Mouse (Mus musculus) stomach, embryonic 16.5 days (tissue): ENCODE data around the gene Scaf11. TPM values are rescaled to one million over a fixed set of nuclear protein-coding genes. Genes with fewer than 3 reads are reported as not detected.

Experiments used
- ATAC-seq: fragments of 200-750 bp; cut with Nextera tagmentation; 2 replicates; pipeline ENCODE4 v1.8.0; 2017; ENCODE audit warnings: moderate number of reproducible peaks, moderate TSS enrichment; ENCODE audit not compliant: insufficient read depth, low FRiP score
- H3K27ac ChIP-seq: fragments of 300-500 bp; sonication (generic); 2 replicates; pipeline ENCODE4 v1.5.1; 2014; ENCODE audit warnings: low read length
- H3K27me3 ChIP-seq: fragments of 300-500 bp; sonication (generic); 2 replicates; pipeline ENCODE4 v1.6.1; 2014; ENCODE audit warnings: low read length, control low read depth, mixed read lengths; ENCODE audit not compliant: control insufficient read depth, insufficient read depth
- H3K36me3 ChIP-seq: fragments of 300-500 bp; sonication (generic); 2 replicates; pipeline ENCODE4 v1.6.1; 2014; ENCODE audit warnings: low read length; ENCODE audit not compliant: control insufficient read depth, insufficient read depth
- H3K4me1 ChIP-seq: fragments of 300-500 bp; sonication (generic); 2 replicates; pipeline ENCODE4 v1.6.1; 2014; ENCODE audit warnings: low read length, control low read depth, mixed read lengths; ENCODE audit not compliant: control insufficient read depth, insufficient read depth
- H3K4me2 ChIP-seq: fragments of 300-500 bp; sonication (generic); 2 replicates; pipeline ENCODE4 v1.6.1; 2014; ENCODE audit warnings: low read depth, low read length, mixed read lengths
- H3K4me3 ChIP-seq: fragments of 300-500 bp; sonication (generic); replicated peaks from 2 replicates; pipeline ENCODE4 v1.5.1; 2014; ENCODE audit warnings: mild to moderate bottlenecking, low read length
- H3K9ac ChIP-seq: fragments of 300-500 bp; sonication (generic); 2 replicates; pipeline ENCODE4 v1.6.1; 2014; ENCODE audit warnings: low read length
- H3K9me3 ChIP-seq: fragments of 300-500 bp; sonication (generic); replicated peaks from 2 replicates; pipeline ENCODE4 v1.6.1; 2016; ENCODE audit warnings: low read length, control low read depth; ENCODE audit not compliant: control insufficient read depth
- WGBS: fragments of 180-500 bp; shearing (Covaris S2); extraction: QIAGEN DNeasy Blood & Tissue Kit; methylation state at CpG from one replicate; pipeline ENCODE4 v1.1.7; 2014; 5-methylcytosine and 5-hydroxymethylcytosine counted together
- microRNA-seq: library from miRNA; unstranded; fragments of <30 nt; microRNA quantifications from one replicate; pipeline ENCODE4, GENCODE M21; 2016
- polyA plus RNA-seq: library from polyadenylated mRNA; unstranded; fragments of >200 nt; fragmentation: Nextera tagmentation; extraction: Ambion mirVana; gene quantifications from 2 replicates; pipeline ENCODE4 v1.2.1, GENCODE M21; 2015

Gene Scaf11
- polyA plus RNA-seq, 1 experiment from 2014 or later = 73.0 TPM

DNA sequence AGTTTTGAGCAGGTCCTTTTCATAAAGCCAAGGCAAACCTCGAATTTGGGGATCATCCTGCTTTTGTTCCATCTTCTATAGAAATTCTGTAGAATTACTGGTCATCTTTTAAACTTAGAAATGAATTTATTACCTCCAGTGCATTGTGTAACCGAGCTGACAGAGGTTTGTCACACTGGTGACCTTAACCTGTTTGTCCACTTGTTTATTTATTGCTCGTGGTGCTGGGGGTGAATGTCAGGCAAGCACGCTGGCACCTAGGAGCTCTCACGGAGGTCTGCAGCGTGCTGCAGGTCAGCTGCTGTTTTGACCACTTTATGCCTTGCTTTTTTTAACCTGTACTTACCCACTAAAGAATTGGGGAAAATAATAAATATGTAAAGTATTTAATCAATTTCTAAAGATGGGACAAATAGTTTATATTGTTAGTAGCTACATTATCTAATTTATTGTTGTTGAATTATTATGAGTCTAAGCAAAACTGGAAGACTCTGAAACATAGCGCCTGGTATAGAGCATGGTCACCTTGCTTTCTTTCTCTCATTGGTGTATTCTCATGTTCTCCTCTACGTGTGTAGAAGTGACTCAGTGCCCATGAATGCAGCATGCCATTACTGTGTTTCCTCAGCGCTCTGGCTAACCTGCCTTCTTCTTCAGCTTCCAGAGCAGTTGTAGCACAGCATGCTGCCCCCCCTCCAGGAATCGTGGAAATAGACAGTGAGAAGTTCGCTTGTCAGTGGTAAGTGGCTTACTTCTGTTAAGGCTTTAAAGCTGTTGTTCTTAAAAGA, 94.3 kb downstream of the Scaf11 start:
- Histone ChIP-seq H3K27ac (no peak overlapping the region), H3K4me2 (no peak overlapping the region), H3K9me3 (no peaks in the 10 kb centered on the region), H3K4me3 (no peak overlapping the region), H3K36me3 (peaks cover 30% of the 10 kb centered on the region), H3K9ac (no peak overlapping the region), H3K4me1 (no peaks in the 10 kb centered on the region), H3K27me3 (no peaks in the 10 kb centered on the region)
- 74% methylated on average over 11 of the region's 11 CpGs for WGBS
- ATAC-seq = no peak

GRCm38 (mm10) chr15:96365351-96365750, 95.3 kb downstream of the Scaf11 start:
- Histone ChIP-seq H3K9ac (no peak overlapping the region), H3K27ac (no peak overlapping the region), H3K4me3 (no peak overlapping the region), H3K9me3 (no peaks in the 10 kb centered on the region), H3K4me1 (no peaks in the 10 kb centered on the region), H3K27me3 (no peaks in the 10 kb centered on the region), H3K4me2 (no peak overlapping the region), H3K36me3 (peaks cover 20% of the 10 kb centered on the region; the same call in 1 of the 2 replicates)
- 73% methylated on average over 3 of the region's 3 CpGs for WGBS
- no peak for ATAC-seq

Small RNA genes within 50 kb of the gene (microRNA-seq; reads per million reads assigned to microRNA genes)
- gene Gm25397 = not detected

Other genes starting within 250 kb of the Scaf11 start
- gene Arid2, start 173.3 kb downstream of the Scaf11 start, polyA plus RNA-seq = 17.1 and 19.7 TPM in 2 replicates
- 55.6 and 58.0 TPM in 2 replicates for gene Slc38a1, start 182.1 kb upstream of the Scaf11 start, polyA plus RNA-seq
- 132 and 133 TPM in 2 replicates for gene Slc38a2, start 238.9 kb upstream of the Scaf11 start, polyA plus RNA-seq